9 mouse cellular contexts compared by ENCODE assay signal in genomic region chr5:113157588-113157987, GRCm38 (mm10).
DNase-seq lines count a peak whose midpoint lies in the region; ATAC-seq and TF ChIP-seq lines count a peak whose summit lies in the region.
"Had no signal": no experiment of that assay in that cellular context is flagged by ENCODE, and none has a peak within 500 bp of the region (broad histone marks: within the 10 kb centered on the region; RNA-seq: fewer than 3 reads in every experiment).

No protein-coding gene starts in this region.

- no peaks in the 10 kb centered on the region for H3K9me3 ChIP-seq in hindbrain, embryonic 10.5 days
- no peaks in the 10 kb centered on the region for H3K9me3 ChIP-seq in hindbrain, embryonic 13.5 days
- no peaks in the 10 kb centered on the region for H3K9me3 ChIP-seq in intestine, embryonic 15.5 days

- no peaks in the 10 kb centered on the region for H3K27me3 ChIP-seq in hindbrain, embryonic 10.5 days (ENCODE audit: insufficient read depth, poor library complexity, severe bottlenecking)
- H3K27me3 ChIP-seq in hindbrain, embryonic 13.5 days = no peaks in the 10 kb centered on the region
- H3K27me3 ChIP-seq in spleen, adult 2 months (ENCODE audit: control insufficient read depth, insufficient read depth, low read length) = no peaks in the 10 kb centered on the region
- H3K27me3 ChIP-seq in intestine, embryonic 15.5 days (replicated peaks) = no peaks in the 10 kb centered on the region

- H3K4me2 ChIP-seq in hindbrain, embryonic 13.5 days = no peak overlapping the region
- H3K4me2 ChIP-seq in intestine, embryonic 15.5 days (replicated peaks) = no peak overlapping the region

- no peak overlapping the region for H3K4me3 ChIP-seq in hindbrain, embryonic 10.5 days
- H3K4me3 ChIP-seq in hindbrain, embryonic 13.5 days = no peak overlapping the region
- H3K4me3 ChIP-seq in spleen, adult 2 months (ENCODE audit: extremely low read depth, insufficient read depth, insufficient read length) = no peak overlapping the region
- H3K4me3 ChIP-seq in intestine, embryonic 15.5 days (replicated peaks) = no peak overlapping the region

- peaks cover 84% of the 10 kb centered on the region for H3K4me1 ChIP-seq in hindbrain, embryonic 10.5 days (replicated peaks)
- peaks cover 58% of the 10 kb centered on the region for H3K4me1 ChIP-seq in hindbrain, embryonic 13.5 days (replicated peaks)
- peaks cover 20% of the 10 kb centered on the region; the same call in 1 of the 2 replicates for H3K4me1 ChIP-seq in spleen, adult 2 months (ENCODE audit: control insufficient read depth, insufficient read depth, insufficient read length)
- H3K4me1 ChIP-seq in intestine, embryonic 15.5 days (replicated peaks) = peaks cover 69% of the 10 kb centered on the region

- 63% methylated on average over 10 of the region's 10 CpGs for WGBS in hindbrain, embryonic 10.5 days
- WGBS in hindbrain, embryonic 13.5 days = 68% methylated on average over 10 of the region's 10 CpGs
- 44% methylated on average over 10 of the region's 10 CpGs for WGBS in spleen, adult 2 months
- WGBS in intestine, embryonic 15.5 days = 27% methylated on average over 10 of the region's 10 CpGs

- TF ChIP-seq POLR2A in spleen, adult 2 months (IDR thresholded peaks at IDR 0.05; ENCODE audit: low read depth, low read length) = no peak

- H3K9ac ChIP-seq in hindbrain, embryonic 13.5 days = no peak overlapping the region
- H3K9ac ChIP-seq in intestine, embryonic 15.5 days = no peak overlapping the region

- no peaks in the 10 kb centered on the region for H3K36me3 ChIP-seq in hindbrain, embryonic 10.5 days
- no peaks in the 10 kb centered on the region for H3K36me3 ChIP-seq in hindbrain, embryonic 13.5 days
- no peaks in the 10 kb centered on the region for H3K36me3 ChIP-seq in spleen, adult 2 months (ENCODE audit: control insufficient read depth, insufficient read depth, low read length)
- H3K36me3 ChIP-seq in intestine, embryonic 15.5 days = no peaks in the 10 kb centered on the region

- TF ChIP-seq CTCF in spleen, adult 2 months (IDR thresholded peaks at IDR 0.05; ENCODE audit: extremely low read depth, insufficient read depth, insufficient read length, insufficient replicate concordance) = no peak

- ATAC-seq in hindbrain, embryonic 13.5 days (ENCODE audit: low FRiP score) = no peak
- ATAC-seq in intestine, embryonic 15.5 days = no peak

- DNase-seq in hindbrain, embryonic 10.5 days (ENCODE audit: low spot score) = no peak
- no peak for DNase-seq in spleen, adult 2 months (ENCODE audit: low read depth in 1 of 2, low spot score in 2 of 2)
- no peak for DNase-seq in spleen, adult 18-20 months
- DNase-seq in layer of hippocampus, adult 11-12 months (ENCODE audit: low spot score) = no peak
- DNase-seq in adrenal gland, postnatal 4 days (ENCODE audit: low spot score in 2 of 2) = no peak
- DNase-seq: cerebellum, adult 11-12 months; thymus, postnatal 25 days had no signal

- peak overlapping the region; percentile 65 for H3K27ac ChIP-seq in hindbrain, embryonic 10.5 days
- no peak overlapping the region for H3K27ac ChIP-seq in hindbrain, embryonic 13.5 days
- 0 out of 2 replicates have a peak overlapping the region, but pooled peaks have one; percentile 25 for H3K27ac ChIP-seq in spleen, adult 2 months (ENCODE audit: insufficient read depth, low read length)
- peak overlapping the region; percentile 48; the same call in 1 of the 2 replicates for H3K27ac ChIP-seq in intestine, embryonic 15.5 days
